Mouse (Mus musculus): ENCODE measurements at regions not wholly inside any gene's neighbourhood (a gene's known extent, or its start where the extent isn't known, plus 50 kb on each side); places are given as distances from the start of the nearest gene placed in this dataset.
"Not testable (repeated sequence)": the region's sequence is repeated elsewhere in the genome, so short reads cannot be mapped to it uniquely, and the experiment has no call there.

DNA sequence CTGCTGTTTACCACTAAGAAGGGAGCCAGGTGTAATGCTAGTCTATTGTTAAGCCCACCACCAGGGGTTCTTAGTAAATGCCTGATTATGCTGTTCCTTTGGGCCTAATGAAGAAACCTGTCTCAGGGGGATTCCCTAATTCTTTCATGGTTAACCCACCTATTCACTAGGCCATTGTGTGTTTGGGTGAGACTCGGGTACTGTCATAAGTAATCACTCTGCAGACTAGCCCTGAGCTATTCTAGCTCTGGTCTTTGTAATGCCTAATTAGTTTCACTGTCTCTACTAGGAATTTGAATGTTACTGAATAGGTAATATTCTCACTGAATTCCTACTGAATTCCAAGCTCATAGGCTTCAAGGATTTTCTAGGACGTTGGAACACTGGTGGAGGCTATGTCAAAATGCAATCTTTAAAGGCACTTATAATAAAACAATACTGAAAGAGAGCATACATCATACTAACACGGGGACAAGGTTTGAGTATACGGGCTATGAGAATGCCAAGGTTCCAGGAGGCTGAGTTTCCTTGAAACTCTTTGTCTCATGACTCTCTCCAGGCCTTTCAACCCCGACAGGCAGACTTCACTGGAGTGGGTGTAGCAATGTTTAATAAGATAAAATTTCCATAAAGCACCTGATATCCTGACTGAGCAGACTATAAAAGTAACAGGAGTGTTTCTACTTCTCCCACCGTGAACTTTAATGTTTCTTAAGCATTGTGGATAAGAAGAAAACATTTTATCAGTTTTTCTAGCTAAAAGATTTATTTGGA lies 398.0 kb upstream of the Mdga2 start:
- DNase-seq (ENCODE audit: extremely low spot score in 1 of 2, low spot score in 2 of 2); intact Hi-C loops (cut with DNase I): not testable (repeated sequence)

DNA sequence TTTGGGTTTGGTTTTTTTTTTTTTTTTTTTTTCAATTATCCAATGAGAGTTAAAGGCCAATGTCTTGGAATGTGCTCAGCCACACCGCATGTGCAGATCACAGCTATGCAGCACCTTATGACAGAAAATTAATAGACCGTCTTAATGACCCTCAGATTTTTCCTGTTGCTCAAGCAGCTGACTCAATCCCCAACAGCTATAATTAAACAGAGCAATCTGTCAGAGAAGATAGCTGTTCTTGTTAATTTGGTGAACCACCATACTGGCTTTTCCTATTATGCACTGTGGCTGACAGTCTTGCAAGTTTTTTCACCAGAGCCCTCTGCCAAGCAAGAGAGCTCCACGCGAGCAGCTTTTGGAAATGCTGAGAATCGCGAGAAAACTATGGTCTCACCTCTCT lies 395.9 kb upstream of the Mdga2 start:
- DNase-seq (ENCODE audit: extremely low spot score in 1 of 2, low spot score in 2 of 2) = peak in 1 of 2 experiments; percentile 2
- intact Hi-C loops (cut with DNase I) = no loop called here

DNA sequence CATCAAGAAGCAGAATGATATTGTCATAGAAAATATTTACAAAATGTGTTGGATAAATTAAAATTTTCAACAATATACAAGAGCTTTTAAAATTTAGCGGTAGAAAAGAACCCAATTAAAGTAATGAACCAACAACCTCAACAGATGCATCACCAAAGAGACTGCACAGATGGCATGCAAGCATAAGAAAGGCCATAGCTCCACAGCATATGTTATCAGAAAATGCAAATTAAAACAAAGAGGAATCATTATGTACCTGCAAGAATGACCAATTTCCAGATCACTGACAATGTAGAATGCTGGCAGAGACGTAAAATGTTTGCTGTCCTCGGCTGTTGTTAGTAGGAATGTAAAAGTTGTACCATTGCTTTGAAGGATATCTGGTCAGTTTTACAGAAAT lies 376.6 kb upstream of the Mdga2 start:
- no peak for DNase-seq (ENCODE audit: extremely low spot score in 1 of 2, low spot score in 2 of 2)
- intact Hi-C loops (cut with DNase I) = no loop called here

All from left cerebral cortex, postnatal 10 days (tissue).